Mouse (Mus musculus): Measurements from ENCODE around the gene Trpc4ap. TPM values are rescaled to one million over a fixed set of nuclear protein-coding genes. Genes with fewer than 3 reads are reported as not detected.

The Trpc4ap gene
- polyA plus RNA-seq, 1 experiment = 105 TPM

DNA sequence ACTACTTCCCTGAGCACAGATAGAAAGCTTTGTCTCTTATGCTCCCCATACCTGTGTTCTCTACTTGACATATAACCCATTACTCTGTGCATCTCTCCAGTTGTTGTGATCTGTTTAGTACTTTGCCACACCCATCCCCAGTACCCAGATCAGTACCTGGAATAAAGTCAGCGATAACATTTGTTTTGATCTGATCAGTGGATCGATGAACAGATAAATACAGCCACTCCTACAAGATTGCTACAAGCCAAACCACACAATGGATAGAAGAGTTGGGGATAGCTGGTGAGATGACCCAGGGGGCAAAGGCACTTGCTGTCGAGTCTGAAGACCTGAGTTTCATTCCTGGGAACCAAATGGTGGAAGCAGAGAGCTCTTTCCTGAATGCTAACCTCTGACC is 3.1 kb upstream of the Trpc4ap start:
- TF ChIP-seq POLR2A (IDR thresholded peaks at IDR 0.05; ENCODE audit: low read depth, low read length) (no peak), CTCF (IDR thresholded peaks at IDR 0.05; ENCODE audit: borderline replicate concordance, insufficient read depth, low read length) (no peak)
- Histone ChIP-seq H3K4me3 (ENCODE audit: insufficient read depth, low read length) (no peak overlapping the region), H3K27ac (ENCODE audit: insufficient read depth, low read length) (no peak overlapping the region), H3K4me1 (ENCODE audit: control insufficient read depth, insufficient read depth, low read length) (peaks cover 4% of the 10 kb centered on the region)

DNA sequence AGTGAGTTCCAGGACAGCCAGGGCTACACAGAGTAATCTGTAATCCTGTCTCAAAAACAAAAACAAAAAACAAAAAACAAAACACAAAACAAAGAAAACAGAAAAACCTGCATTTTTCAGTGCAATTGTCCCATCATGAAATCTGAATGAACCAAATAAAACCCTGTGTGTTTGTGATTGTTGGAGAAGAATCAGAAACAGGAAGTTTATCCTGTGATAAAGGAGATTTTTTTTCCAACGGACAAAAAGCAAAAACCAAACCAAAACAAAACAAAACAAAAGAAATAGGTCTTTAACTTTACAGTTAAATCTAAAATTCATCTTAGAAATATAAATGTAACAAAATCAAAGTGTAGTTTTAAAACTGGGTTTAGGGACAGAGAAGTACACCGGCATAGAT is 2.4 kb upstream of the Trpc4ap start:
- Histone ChIP-seq H3K4me1 (ENCODE audit: control insufficient read depth, insufficient read depth, low read length) (peaks cover 4% of the 10 kb centered on the region), H3K4me3 (ENCODE audit: insufficient read depth, low read length) (no peak overlapping the region), H3K27ac (ENCODE audit: insufficient read depth, low read length) (no peak overlapping the region)
- TF ChIP-seq CTCF (IDR thresholded peaks at IDR 0.05; ENCODE audit: borderline replicate concordance, insufficient read depth, low read length) = no peak
- no peak for TF ChIP-seq POLR2A (IDR thresholded peaks at IDR 0.05; ENCODE audit: low read depth, low read length)

DNA sequence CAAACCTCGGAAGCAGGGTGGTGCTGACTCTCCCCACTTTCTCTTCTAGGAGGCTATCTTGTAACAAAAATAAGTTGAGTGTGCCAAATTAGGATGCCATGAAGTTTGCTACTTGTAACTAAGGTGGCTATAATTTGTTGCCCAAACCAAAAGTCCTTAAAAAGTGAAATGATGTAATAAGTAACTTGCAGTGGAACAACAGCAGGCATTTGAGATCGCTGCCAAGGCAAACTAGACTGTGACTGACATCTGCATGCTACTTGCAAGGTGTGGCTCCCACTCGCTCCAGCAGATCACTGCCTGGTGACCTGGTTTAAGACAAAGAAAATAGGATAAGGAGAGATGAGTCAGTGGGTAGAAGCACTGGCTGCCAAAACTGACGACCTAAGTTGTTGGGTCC is 952 bp upstream of the Trpc4ap start:
- TF ChIP-seq POLR2A (IDR thresholded peaks at IDR 0.05; ENCODE audit: low read depth, low read length) (no peak), CTCF (IDR thresholded peaks at IDR 0.05; ENCODE audit: borderline replicate concordance, insufficient read depth, low read length) (no peak)
- Histone ChIP-seq H3K4me3 (ENCODE audit: insufficient read depth, low read length) (no peak overlapping the region), H3K4me1 (ENCODE audit: control insufficient read depth, insufficient read depth, low read length) (peaks cover 4% of the 10 kb centered on the region), H3K27ac (ENCODE audit: insufficient read depth, low read length) (no peak overlapping the region)

- TF ChIP-seq CTCF (IDR thresholded peaks at IDR 0.05; ENCODE audit: borderline replicate concordance, insufficient read depth, low read length) (no peak), POLR2A (IDR thresholded peaks at IDR 0.05; ENCODE audit: low read depth, low read length) (no peak)
- H3K4me3 ChIP-seq (ENCODE audit: insufficient read depth, low read length) = peak overlapping the region; percentile 96
- H3K27ac ChIP-seq (ENCODE audit: insufficient read depth, low read length) = peak overlapping the region; percentile 39
- peaks cover 4% of the 10 kb centered on the region for H3K4me1 ChIP-seq (ENCODE audit: control insufficient read depth, insufficient read depth, low read length)
Measured at GRCm38 (mm10) chr2:155691336-155691722, 855 bp downstream of the Trpc4ap start.

GRCm38 (mm10) chr2:155689211-155689610 is 3.0 kb downstream of the Trpc4ap start:
- Histone ChIP-seq H3K27ac (ENCODE audit: insufficient read depth, low read length) (no peak overlapping the region), H3K4me1 (ENCODE audit: control insufficient read depth, insufficient read depth, low read length) (peaks cover 4% of the 10 kb centered on the region), H3K4me3 (ENCODE audit: insufficient read depth, low read length) (no peak overlapping the region)
- TF ChIP-seq CTCF (IDR thresholded peaks at IDR 0.05; ENCODE audit: borderline replicate concordance, insufficient read depth, low read length) (no peak), POLR2A (IDR thresholded peaks at IDR 0.05; ENCODE audit: low read depth, low read length) (no peak)

GRCm38 (mm10) chr2:155687746-155688145 is 4.4 kb downstream of the Trpc4ap start:
- H3K4me3 ChIP-seq (ENCODE audit: insufficient read depth, low read length) = no peak overlapping the region
- TF ChIP-seq CTCF (IDR thresholded peaks at IDR 0.05; ENCODE audit: borderline replicate concordance, insufficient read depth, low read length) (no peak), POLR2A (IDR thresholded peaks at IDR 0.05; ENCODE audit: low read depth, low read length) (no peak)
- no peak overlapping the region for H3K27ac ChIP-seq (ENCODE audit: insufficient read depth, low read length)
- H3K4me1 ChIP-seq (ENCODE audit: control insufficient read depth, insufficient read depth, low read length) = peaks cover 4% of the 10 kb centered on the region

GRCm38 (mm10) chr2:155686572-155686971 is 5.6 kb downstream of the Trpc4ap start:
- Histone ChIP-seq H3K4me3 (ENCODE audit: insufficient read depth, low read length) (no peak overlapping the region), H3K4me1 (ENCODE audit: control insufficient read depth, insufficient read depth, low read length) (peaks cover 4% of the 10 kb centered on the region), H3K27ac (ENCODE audit: insufficient read depth, low read length) (no peak overlapping the region)
- TF ChIP-seq CTCF (IDR thresholded peaks at IDR 0.05; ENCODE audit: borderline replicate concordance, insufficient read depth, low read length) (no peak), POLR2A (IDR thresholded peaks at IDR 0.05; ENCODE audit: low read depth, low read length) (no peak)

DNA sequence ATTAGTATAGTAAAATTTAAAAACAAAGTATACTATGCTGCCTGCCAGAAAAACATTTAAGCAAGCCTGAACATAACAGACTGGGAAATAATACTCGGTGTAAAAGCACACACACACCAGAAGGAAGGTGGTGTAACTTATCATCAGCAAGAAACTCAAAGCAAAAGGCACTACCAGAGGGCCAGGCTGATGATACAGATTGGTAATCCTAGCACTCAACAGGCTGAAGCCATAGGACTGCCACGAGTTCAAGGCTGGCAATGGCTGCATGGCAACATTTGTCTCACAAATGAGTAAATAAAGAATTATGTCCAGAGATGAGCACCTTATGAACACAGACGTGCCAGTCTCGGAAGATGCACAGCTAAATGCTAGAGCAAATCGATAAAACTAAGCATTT is 8.4 kb downstream of the Trpc4ap start:
- no peak for TF ChIP-seq CTCF (IDR thresholded peaks at IDR 0.05; ENCODE audit: borderline replicate concordance, insufficient read depth, low read length)
- TF ChIP-seq POLR2A (IDR thresholded peaks at IDR 0.05; ENCODE audit: low read depth, low read length) = no peak
- Histone ChIP-seq H3K27ac (ENCODE audit: insufficient read depth, low read length) (no peak overlapping the region), H3K4me3 (ENCODE audit: insufficient read depth, low read length) (no peak overlapping the region), H3K4me1 (ENCODE audit: control insufficient read depth, insufficient read depth, low read length) (no peaks in the 10 kb centered on the region)

- H3K4me1 ChIP-seq (ENCODE audit: control insufficient read depth, insufficient read depth, low read length) = no peaks in the 10 kb centered on the region
- no peak for TF ChIP-seq CTCF (IDR thresholded peaks at IDR 0.05; ENCODE audit: borderline replicate concordance, insufficient read depth, low read length)
- TF ChIP-seq POLR2A (IDR thresholded peaks at IDR 0.05; ENCODE audit: low read depth, low read length) = no peak
- H3K27ac ChIP-seq (ENCODE audit: insufficient read depth, low read length) = no peak overlapping the region
- no peak overlapping the region for H3K4me3 ChIP-seq (ENCODE audit: insufficient read depth, low read length)
Measured at GRCm38 (mm10) chr2:155683137-155683536, 9.0 kb downstream of the Trpc4ap start.

DNA sequence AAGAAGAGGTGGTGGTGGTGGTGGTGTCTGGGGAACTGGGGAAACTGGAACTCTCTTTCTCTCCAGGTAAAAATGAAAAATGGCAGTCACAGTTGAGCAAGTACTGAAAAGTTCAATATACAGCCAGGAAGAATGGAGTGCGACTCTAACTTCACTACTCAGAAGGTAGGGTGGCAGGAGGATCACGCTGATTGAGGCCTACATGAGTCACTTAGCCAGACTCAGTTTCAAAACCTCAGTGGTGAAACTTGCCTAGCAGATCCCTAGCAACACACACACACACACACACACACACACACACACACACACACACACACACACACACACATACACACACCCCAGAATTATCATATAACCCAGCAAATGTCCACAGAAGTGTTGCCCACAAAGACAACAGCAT is 10.3 kb downstream of the Trpc4ap start:
- Histone ChIP-seq H3K27ac (ENCODE audit: insufficient read depth, low read length) (no peak overlapping the region), H3K4me1 (ENCODE audit: control insufficient read depth, insufficient read depth, low read length) (no peaks in the 10 kb centered on the region), H3K4me3 (ENCODE audit: insufficient read depth, low read length) (no peak overlapping the region)
- TF ChIP-seq CTCF (IDR thresholded peaks at IDR 0.05; ENCODE audit: borderline replicate concordance, insufficient read depth, low read length) (no peak), POLR2A (IDR thresholded peaks at IDR 0.05; ENCODE audit: low read depth, low read length) (no peak)

DNA sequence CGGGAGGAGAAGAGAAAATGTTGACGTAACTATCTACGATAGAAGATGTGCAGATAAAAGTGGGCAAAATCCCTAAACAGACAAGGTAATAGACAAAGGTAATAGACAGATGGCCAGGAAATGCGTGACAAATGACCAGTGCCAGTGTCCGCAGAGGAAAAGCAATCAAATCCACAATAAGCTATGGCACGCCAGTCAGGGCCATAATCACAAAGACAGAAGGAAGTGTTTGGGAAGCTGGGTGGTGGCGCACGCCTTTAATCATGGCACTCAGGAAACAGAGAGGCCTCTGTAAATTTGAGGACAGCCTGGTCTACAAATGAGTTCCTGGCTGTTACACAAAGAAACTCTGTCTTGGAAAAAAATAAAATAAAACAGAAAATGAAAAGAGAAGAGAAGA is 11.0 kb downstream of the Trpc4ap start:
- H3K4me3 ChIP-seq (ENCODE audit: insufficient read depth, low read length) = no peak overlapping the region
- no peaks in the 10 kb centered on the region for H3K4me1 ChIP-seq (ENCODE audit: control insufficient read depth, insufficient read depth, low read length)
- TF ChIP-seq CTCF (IDR thresholded peaks at IDR 0.05; ENCODE audit: borderline replicate concordance, insufficient read depth, low read length) = no peak
- TF ChIP-seq POLR2A (IDR thresholded peaks at IDR 0.05; ENCODE audit: low read depth, low read length) = no peak
- H3K27ac ChIP-seq (ENCODE audit: insufficient read depth, low read length) = no peak overlapping the region
